Mouse (Mus musculus) liver, embryonic 14.5 days (tissue): ENCODE data around the gene Ttll6.

Source experiments
- CTCF ChIP-seq: IDR thresholded peaks from 2 replicates; pipeline ENCODE4 v1.5.1; 2016; ENCODE audit warnings: antibody characterized with exemption, low read depth, control low read depth
- EP300 ChIP-seq: IDR thresholded peaks from 2 replicates; pipeline ENCODE4 v1.6.1; 2016; ENCODE audit warnings: antibody characterized with exemption, low read depth

- no peak for TF ChIP-seq CTCF
- TF ChIP-seq EP300 = no peak
Observed at GRCm38 (mm10) chr11:96173288-96173840, 39.8 kb downstream of the Ttll6 start.
